Mouse (Mus musculus) thymus, postnatal 10 days (tissue): ENCODE data around the gene Hmg20a.
"Not testable (repeated sequence)": the region's sequence is repeated elsewhere in the genome, so short reads cannot be mapped to it uniquely, and the experiment has no call there.

Experiments
- DNase-seq, 2 experiments: peaks; one replicate each; pipeline ENCODE4 v3.0.0; 2021; ENCODE audit warnings: low spot score in 2 of 2

Hmg20a gene

DNA sequence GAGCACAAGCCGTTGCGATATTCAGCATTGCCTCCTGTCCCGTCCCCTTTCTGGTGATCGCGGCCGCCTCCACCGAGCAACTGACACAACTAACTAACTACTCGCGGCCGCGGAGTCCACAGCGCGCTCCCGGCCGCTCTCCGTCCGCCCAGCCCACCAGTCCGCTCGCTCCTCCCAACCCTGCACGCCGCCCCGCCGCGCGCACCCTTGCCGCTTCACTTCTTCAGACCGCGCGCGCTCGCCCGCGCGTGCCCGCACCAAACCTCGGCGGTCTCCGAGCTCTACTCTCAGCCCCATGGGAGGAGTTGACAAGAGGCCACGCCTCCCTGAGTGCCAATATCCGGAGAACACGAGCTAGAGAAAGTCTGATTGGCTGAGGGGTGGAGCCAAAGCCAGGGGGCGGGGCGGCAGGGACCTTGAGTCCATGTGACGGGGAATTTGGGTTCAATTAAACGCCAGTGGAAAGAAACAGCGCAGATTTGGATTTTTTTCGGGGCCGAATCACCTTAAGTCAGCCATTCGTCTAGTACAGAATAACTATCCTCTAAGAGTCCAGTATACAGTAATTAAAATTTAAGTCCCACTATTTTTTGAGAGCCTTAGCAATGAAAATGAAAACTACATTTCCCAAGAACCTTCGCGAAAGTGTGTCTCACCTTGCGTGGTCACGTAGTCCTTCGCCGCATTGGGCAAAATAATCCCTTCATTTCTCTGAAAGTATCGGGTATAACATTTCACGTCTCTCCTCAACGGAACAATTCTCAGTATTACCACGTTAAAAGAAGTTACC is at the start of gene Hmg20a, which contains the start of gene Peak1:
Hmg20a (plus strand) TSS at position 662 of the 790 bp plus-strand sequence.
Peak1 (minus strand) TSS at position 120 of the 790 bp plus-strand sequence.
- DNase-seq: peak; percentile 100

DNA sequence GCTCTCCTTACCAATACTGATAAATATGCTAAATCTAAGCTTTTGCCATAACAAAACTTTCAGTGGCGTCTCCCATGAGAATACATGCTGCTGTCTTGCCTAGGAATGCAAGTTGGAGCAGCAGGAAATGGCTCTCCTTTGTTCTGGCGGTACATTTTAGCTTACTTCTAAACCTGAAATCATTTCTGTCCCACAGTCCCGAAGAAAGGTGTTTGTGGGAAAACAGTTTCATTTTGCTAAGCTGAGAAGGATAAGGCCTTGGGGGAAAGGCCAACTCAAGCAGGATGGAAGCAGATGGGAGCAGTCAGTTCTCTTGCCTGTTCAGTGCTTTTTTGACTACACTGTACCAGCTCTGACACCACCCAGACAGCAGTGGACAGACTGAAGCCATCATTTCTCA is 49.6 kb upstream of the Hmg20a start:
- no peak for DNase-seq

DNA sequence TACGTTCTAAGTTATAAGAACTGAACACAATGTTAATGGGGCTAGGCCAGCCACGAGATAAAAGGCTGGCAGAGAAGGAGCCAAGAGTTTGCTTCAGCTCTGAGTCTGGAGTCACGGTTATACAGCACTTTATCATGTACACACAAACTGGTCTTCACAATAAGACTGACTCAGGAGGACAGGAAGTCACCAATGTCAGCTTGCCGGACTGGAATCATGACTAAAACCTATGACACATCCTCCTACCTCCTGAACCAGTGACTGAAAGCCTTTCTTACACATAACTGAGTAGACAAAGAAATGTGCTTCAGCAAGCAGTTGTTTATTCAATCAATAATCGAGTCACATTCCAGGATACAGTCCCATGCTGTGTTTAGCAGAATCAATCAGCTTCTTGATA is 47.7 kb upstream of the Hmg20a start:
- no peak for DNase-seq

DNA sequence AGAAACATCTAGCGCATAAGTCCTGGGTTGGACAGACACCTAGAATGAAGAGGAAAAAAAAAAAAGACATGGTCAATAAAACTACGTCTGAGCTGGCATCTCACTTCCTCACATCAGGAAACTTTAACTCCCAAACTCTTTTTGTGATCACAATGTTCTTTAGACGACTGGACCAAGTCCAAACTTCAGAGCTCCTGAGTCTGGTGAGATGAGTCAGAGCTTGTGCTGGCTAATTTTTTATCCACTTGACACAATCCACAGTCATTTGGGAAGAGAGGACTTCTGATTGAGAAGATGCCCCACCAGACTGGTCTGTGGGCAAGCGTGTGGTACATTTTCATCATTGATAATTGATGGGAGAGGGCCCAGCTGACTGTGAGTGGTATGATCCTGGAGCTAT is 44.0 kb upstream of the Hmg20a start:
- DNase-seq: no peak

DNA sequence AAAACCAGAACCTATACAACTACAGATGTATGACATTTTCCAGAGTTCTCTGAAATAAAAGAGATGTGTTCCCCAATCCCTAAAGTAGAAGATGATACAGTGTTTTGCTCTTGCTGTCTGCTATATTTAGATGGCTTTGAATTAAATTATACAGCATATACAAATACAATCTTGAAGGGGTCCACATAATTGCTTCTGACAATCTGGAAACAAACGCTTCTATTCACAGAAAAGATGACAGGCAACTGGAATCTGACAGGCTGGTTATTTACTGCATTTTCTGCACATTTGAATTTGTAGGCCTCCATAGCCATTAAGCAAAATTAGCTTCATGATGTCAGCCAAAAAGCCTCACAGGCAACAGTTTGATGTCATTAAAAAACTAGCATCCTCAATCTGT is 35.6 kb upstream of the Hmg20a start:
- no peak for DNase-seq

DNA sequence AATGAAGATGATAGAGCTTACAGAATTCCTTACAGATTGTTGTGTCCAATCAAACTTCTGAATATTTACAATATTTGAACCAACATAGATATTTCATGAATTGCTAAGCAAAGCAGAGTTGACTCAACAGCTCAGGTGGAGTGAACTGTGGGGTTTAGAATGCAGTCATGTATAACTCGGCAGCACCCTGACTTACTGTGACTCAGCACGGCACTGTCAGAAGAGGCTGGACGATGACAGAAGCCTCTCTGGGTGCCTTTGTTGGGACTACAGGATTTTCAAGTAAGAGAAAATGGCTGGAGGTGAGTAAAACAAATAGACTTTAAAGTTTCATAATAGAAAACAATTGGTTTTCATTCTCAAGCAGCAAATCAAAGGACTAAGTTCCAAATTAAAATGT is 25.6 kb upstream of the Hmg20a start:
- DNase-seq: no peak

DNA sequence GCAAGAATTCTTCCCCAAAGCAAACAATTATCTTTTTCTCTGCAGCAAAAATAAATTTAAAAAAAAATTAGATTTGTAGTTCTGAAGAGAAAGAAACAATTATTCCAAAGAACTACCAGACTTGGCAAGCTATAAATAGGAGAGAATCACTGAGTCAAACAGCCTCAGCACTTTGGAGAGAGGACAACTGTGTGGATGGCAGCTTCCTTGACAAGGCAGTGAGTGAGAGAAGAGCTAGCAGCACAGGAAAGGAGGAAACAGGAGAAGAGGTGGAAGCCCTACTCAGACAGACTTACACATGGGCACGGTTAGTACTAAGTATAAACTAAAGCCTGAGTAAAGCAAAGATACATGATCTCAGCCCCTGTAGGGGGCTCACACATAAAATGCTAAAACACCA is 22.1 kb upstream of the Hmg20a start:
- DNase-seq: no peak

DNA sequence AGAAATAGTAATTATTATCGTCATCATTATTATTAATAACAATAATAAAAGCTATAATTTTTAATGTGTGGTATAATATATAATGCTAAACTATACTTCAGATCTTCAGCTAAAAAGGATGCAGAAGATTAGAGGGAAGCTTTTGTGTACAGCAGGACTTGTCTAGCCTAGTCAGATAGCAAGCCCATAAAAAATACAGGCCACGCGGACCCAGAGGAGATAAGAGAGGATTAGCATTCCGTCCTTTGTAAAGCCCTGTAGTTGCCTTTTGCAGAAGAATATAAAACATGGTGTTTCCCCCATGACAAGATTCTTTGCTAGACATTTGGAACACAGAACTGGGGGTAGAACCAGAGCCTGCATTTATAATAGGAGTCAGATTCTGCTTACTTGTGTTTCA is 13.8 kb upstream of the Hmg20a start:
- no peak for DNase-seq

DNA sequence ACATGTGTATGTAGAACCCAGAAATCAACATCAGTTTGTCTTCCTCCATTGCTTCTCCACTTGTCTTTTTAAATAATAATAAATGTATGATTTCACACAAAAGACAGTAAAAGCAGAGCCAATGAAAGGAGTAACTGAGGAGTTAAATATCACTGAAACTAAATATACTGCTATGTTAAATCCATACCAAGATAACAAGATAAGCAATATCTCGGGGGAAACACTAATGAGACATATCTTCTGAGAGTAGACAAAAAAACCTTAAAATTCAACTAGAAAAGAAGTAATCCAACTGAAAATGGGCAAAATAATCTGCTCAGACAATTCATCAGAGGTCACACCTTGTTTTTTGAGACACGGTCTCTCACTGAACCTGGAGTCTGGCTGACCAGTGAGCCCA is 8.5 kb upstream of the Hmg20a start:
- no peak for DNase-seq

DNA sequence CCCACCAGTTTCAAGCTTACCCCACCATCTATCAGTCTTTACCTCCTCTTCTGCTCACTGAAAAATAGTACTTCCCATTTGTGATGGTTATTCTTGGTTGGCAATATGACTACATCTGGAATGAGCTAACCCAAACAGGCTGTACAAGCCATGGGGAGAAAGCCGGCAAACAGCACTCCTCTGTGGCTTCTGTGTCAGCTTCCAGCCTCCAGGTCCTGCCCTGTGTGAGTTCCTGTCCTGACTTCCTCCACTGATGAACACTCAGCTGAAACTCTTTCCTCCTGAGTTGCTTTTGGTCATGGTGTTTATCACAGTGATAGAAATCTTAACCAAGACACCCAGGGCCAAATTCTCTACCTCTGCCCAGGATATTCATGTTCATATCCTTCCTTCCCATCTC is 5.7 kb upstream of the Hmg20a start:
- no peak for DNase-seq

DNA sequence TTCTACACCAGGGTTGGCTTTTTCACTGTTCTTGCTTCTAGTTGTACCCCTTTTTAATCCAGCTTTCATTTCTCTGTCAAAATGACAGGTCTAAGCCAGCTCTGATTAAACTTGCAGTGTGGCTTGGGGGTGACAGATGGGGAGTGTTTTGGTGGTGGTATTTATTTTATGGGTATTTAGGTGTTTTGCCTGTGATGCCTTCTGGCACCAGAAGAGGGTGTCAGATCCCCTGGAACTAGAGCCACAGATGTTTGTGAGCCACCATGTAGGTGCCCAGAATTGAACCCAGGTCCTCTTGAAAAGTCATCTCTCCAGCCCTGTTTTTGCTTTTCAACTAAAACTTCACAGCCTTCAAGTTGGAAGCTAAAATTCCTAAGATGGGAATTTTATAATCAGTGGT is 4.1 kb upstream of the Hmg20a start:
- no peak for DNase-seq

DNA sequence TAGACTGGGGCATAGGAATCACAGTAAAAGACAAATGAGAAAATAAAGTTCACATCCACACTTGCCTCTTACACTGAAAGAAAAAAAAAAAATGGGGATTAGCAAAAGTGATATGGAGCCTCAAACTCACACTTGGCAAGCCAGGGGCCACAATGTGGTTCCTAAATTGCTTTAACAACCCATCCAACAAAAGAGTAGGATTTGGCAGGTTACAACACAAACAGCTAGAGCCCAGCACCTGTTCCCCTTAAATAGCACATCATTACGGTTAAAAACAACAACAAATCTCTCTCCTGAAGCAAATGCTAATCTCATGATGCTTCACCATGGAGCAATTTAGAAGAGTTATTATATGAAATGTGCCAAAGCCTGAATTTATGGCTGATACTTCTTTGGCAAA is 3.0 kb upstream of the Hmg20a start:
- no peak for DNase-seq

DNA sequence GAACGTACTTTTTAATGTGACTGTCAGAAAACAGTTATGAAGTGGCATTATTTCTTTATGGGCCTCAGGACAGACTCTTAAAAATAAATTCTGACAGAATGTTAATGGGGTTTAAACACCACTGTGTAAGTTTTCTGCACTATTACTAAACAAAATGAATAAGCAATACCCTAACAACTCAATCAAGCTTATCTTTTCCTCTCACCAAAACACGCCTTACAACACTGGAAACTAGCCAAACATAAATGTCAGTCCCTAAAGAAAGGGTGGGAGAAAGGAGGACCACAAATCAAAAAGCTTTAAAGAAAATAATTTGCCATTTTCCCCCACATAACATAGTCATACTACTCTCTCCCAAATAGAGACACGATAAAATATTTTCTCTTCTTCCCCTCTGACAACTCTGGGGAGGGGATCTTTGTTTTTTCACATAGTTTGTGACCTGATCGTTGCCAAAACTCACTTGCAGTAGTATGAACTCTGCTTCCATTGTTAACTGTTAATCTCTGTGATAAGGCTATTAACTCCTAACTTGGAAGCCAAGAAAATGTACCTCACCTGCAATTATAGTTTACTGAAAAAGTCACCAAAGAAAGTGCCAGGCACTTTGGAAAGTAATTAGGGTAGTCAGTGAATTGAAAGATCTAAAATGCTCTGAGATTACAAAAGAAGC is 2.3 kb upstream of the Hmg20a start:
- DNase-seq: no peak

DNA sequence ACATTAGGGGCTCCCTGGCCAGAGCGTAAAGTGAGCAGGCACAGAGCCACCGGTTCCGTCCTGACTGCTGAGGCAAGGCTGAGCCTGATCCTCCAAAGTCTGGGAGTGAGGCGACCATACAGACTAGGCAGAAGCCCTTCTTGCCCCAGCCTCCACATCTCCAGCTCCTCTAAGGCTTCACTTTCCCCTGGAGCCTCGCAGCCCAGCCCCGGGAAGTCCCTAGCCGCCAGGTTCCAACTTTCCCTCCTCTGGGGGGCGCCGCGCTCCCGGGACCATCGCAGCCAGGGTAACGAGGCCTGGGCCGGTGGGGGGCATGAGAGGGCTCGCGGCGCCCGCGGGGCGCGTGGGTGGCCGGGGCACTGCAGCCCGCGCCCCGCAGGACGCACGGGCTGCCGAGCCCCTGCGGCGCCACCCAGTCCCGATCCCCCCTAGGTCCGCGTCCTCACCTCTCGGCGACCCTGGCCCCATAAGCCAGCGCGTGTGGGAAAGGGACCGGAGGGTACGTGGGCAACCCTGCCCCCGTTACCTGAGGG is 928 bp upstream of the Hmg20a start:
- DNase-seq: peak; percentile 81 to 91

DNA sequence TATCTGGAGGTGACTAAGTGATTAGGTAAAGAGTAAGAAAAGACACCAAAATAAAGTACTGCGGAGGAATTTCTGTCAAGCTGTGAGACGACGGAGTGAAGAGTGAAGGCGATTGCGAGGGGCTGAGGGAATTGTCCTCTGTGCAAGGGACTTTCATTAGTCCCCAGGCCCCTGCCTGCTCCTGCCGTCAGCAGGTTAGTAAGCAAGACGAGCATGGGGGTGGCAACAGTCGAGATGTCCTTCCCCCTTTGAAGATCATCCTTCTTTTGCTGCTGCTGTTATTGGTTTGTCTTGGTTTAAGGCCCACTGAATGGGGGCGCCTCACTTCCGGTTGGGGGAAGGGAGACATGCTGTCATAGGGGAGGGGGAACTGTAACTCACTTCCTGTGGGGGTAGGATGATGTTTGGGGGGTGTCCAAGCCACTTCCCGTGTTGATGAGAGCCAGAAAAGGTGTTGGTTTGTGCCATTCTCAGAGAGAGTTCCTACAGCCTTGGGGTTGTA is 380 bp downstream of the Hmg20a start:
- DNase-seq: peak; percentile 92

DNA sequence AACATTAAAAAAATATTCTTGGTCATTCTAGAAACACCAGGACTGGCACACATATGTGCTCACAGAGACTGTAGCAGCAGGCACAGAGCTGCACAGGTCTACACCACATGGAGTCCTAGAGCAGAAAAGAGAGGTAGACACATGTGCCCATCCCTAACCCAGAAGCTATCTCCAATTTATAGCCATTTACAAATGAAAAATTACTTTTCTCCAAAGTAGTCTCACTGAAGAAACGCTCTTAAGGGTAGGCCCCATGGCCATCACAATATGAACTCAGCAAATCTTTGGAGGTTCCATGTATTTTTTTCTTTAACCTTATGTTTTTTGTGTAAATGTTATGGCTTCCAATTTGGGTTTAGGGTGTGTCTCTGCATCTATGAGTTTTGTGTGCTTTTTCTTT is 1.8 kb downstream of the Hmg20a start:
- no peak for DNase-seq

DNA sequence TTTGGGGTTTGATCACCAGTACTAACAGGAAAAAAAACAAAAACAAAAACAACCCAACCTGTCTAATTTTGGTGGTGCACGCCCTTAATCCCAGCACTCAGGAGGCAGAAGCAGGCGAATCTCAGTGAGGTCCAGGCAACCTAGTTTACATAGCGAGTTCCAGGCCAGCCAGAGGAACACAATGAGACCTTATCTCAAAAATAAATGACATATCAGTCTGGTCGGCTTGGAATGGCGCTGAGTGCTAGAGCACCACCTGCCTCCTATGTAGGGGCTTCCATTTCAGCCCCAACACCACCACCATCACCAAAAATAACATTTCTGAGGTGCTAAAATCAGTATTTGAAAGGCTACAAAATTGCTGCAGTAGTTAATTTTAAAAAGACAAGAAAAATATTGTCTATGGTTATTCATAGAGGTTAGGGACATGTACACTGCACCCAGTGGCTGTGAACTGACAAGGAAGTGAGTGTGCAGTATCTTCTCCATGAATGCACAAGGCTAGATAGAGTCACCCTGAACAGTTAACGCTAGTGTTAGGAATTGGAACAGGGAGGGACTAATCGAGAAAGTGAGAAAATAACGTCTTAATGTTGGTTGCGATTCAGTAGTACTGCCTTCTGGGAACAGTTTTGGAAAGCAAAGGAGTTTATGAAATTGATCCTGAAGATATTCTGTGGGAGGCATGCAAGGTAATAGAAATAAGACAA is 2.6 kb downstream of the Hmg20a start:
- no peak for DNase-seq

DNA sequence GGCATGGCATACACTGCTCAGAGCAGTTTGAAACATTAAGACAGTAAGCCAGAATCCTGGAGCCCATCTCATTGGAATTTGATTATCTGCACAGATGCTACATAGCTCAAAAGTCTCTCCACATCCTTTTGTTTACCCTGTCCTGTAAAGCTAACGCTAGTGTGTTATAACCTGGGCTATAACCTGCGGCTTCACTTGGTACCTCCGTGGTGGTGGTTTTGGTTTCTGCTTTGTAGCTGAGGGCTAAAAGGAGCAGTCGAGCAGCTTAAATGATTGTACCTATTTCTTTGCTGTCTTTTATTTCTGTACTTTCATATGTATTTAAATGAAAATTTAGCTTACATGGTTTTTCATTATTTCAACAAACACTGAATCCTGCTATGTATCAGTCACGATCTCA is 3.6 kb downstream of the Hmg20a start:
- no peak for DNase-seq

DNA sequence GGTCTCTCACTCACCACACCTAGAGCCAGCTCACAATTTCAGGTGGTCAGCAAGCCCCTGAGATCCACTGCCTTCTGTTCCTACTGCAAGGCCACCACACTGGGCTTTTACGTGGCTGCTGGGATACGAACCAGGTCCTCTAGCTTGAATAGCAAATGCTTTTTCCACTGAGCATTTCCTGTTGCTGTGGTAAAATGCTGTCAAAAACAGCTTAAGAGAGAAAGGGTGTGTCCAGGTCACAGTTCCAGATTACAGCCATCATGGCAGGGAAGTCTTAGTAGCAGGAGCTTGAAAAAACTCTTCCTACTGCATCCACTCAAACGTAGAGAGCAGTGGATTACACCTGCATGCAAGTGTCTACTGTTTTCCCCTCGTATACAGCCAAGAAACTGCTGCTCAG is 6.5 kb downstream of the Hmg20a start:
- DNase-seq: no peak

DNA sequence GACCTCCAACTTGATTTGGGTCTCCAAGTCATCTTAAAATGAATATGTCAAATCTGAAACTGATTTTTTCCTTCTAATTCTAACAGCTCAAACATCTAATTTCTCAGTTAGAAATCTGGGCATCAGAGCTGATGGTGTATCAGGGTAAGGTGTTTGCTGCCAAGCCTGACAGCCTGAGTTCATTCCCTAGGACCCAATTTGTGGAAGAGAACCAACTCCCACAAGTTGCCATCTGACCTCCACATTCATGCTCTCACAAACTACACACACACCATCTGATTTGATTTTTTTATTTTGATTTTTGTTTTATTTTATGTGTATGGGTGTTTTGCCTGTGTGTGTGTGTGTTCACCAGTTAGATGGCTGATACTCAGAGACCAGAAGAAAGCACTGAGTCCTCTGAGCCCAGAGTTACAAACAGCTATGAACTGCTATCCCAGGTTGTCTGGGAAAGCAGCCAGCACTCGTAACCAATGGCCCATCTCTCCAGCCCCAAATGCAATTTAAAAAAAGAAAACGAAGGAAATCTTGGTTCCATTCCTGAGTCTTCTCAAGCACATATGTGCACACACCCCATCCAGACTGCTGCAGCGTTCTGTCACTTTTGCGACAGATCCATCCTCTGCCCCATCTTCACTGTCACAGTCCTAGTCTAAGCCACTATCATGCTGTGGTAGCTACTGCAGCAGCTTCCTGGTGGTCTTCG is 17.6 kb downstream of the Hmg20a start:
- DNase-seq: no peak

DNA sequence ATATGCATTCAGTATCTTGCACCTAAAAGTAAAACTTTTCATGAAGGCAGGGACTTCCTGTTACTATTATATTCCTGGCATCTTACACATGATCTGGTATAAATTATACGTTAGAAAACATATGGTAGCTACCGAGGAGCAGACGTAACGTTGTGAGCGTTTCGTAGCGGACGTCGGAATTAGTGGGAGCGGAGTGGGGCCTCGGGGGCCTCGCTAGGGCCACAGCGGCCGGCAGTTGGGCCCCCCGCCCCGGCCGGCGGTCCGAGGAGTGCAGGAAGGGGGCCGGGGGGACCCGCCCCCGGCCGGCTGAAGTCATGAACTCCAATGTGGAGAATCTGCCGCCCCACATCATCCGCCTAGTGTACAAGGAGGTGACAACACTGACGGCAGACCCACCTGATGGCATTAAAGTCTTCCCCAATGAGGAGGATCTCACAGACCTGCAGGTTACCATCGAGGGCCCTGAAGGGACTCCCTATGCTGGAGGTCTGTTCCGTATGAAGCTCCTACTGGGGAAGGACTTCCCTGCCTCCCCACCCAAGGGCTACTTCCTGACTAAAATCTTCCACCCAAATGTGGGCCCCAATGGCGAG is 19.0 kb downstream of the Hmg20a start:
- not testable (repeated sequence) for DNase-seq
